Mouse (Mus musculus) left cerebral cortex, adult 2 months (tissue): ENCODE results near the gene Nckap5. TPM values are rescaled to one million over a fixed set of nuclear protein-coding genes. Genes with fewer than 3 reads are reported as not detected.
"Not testable (repeated sequence)": the region's sequence is repeated elsewhere in the genome, so short reads cannot be mapped to it uniquely, and the experiment has no call there.

Experiments
- DNase-seq, 2 experiments: peaks; one replicate each; pipeline ENCODE4 v3.0.0; 2021 to 2022; ENCODE audit warnings: low spot score in 2 of 2, mixed read lengths in 1 of 2; ENCODE audit errors: extremely low spot score in 1 of 2
- H3K27ac ChIP-seq: fragments of 200-600 bp; 2 replicates; pipeline ENCODE4 v1.8.1; 2022
- H3K4me3 ChIP-seq: fragments of 200-600 bp; 2 replicates; pipeline ENCODE4 v1.8.1; 2022
- CTCF ChIP-seq: fragments of 200-600 bp; IDR thresholded peaks from 2 replicates; pipeline ENCODE4 v1.8.1; 2022; ENCODE audit warnings: antibody characterized with exemption, mild to moderate bottlenecking, moderate library complexity
- intact Hi-C: fragments of 180-260 bp; cut with DNase I; formaldehyde crosslinking; loops from one replicate; pipeline ENCODE4 v1.15.1; 2025
- total RNA-seq, 2 experiments: library from RNA; stranded (reverse); gene quantifications; 2 replicates each; pipeline ENCODE4 v1.2.3; 2021

Nckap5 gene
- total RNA-seq, 2 experiments from 2014 or later = 5.6 to 9.9 TPM

GRCm38 (mm10) chr1:126070861-126071260, 759.7 kb downstream of the Nckap5 start:
- intact Hi-C loops = no loop called here
- H3K27ac ChIP-seq = no peak overlapping the region
- no peak overlapping the region for H3K4me3 ChIP-seq
- no peak for DNase-seq
- TF ChIP-seq CTCF = no peak

DNA sequence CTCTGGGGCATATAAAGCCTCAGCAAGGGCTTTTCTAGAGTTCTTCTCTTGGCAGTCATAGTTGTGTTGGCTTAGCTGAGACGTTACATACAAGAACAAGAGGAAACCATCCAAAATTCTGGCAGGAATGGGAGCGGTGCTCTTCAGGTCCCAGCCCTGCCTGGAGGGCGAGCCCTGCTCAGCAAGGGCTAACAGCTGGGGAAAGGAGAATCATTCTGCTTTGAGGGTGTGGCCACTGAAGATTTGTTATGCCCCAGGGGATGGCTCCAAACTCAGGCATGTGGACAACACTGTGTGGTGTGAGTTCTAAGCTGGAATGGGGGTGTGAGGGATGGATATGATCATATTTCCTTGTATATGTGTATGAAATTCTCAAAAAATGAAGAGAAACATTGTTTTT, 779.1 kb downstream of the Nckap5 start:
- no peak for DNase-seq
- TF ChIP-seq CTCF = no peak
- H3K27ac ChIP-seq = no peak overlapping the region
- intact Hi-C loops = no loop called here
- no peak overlapping the region for H3K4me3 ChIP-seq

- intact Hi-C loops = no loop called here
- Histone ChIP-seq H3K4me3 (no peak overlapping the region), H3K27ac (no peak overlapping the region)
- no peak for TF ChIP-seq CTCF
- no peak for DNase-seq
Measured at GRCm38 (mm10) chr1:126042886-126043285, 787.7 kb downstream of the Nckap5 start.

GRCm38 (mm10) chr1:126027536-126027935, 803.1 kb downstream of the Nckap5 start:
- no peak overlapping the region for H3K4me3 ChIP-seq
- DNase-seq = no peak
- intact Hi-C loops = no loop called here
- no peak overlapping the region for H3K27ac ChIP-seq
- TF ChIP-seq CTCF = no peak

DNA sequence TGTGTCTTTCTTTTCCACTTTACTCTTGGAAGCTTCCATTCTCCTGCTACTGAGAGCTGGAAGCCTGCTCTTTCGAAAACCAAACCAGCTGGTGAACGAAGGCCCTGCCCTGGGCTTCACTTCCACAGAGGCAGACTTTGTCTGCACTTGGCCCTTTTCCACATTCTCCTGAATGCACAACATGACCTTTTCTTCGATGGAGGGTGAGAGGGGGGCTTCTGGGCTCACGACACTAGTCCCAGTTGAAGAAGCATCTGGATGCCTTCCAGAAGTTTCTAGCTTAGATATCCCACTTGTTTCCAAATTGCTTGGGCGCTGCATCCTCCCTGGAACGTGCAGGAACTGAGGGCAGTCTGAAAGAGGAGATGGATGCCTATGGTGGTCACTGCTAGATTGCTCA, 806.1 kb downstream of the Nckap5 start:
- no peak for DNase-seq
- no peak for TF ChIP-seq CTCF
- Histone ChIP-seq H3K27ac (no peak overlapping the region), H3K4me3 (no peak overlapping the region)
- intact Hi-C loops = no loop called here

DNA sequence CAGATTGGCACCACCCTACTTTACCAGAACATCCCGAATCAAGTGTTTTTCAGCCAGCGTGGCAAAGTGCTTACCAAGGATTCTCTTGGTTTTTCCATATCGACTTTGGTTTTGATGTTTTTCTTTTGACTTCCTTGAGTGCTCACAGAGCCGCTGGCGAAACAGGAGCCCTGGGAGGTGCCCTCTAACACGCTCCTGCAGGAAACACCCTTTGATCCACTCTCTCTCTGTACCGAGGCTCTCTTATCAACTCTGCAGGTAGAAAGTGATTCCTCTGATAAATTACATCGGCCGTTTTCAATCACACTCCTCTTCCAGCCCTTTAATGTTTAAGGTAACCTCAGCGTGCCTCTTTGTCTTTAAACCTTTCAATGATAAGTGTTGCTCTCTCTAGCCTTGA, 807.6 kb downstream of the Nckap5 start:
- no peak for TF ChIP-seq CTCF
- intact Hi-C loops = no loop called here
- DNase-seq = no peak
- H3K27ac ChIP-seq = no peak overlapping the region
- no peak overlapping the region for H3K4me3 ChIP-seq

GRCm38 (mm10) chr1:126018654-126019053, 811.9 kb downstream of the Nckap5 start:
- DNase-seq, H3K4me3 ChIP-seq, H3K27ac ChIP-seq, intact Hi-C loops: not testable (repeated sequence)

GRCm38 (mm10) chr1:126011661-126012091, 818.9 kb downstream of the Nckap5 start:
- no peak for DNase-seq
- intact Hi-C loops = no loop called here
- no peak overlapping the region for H3K27ac ChIP-seq
- no peak for TF ChIP-seq CTCF
- H3K4me3 ChIP-seq = no peak overlapping the region

GRCm38 (mm10) chr1:126007571-126007970, 823.0 kb downstream of the Nckap5 start:
- intact Hi-C loops = no loop called here
- DNase-seq = no peak

DNA sequence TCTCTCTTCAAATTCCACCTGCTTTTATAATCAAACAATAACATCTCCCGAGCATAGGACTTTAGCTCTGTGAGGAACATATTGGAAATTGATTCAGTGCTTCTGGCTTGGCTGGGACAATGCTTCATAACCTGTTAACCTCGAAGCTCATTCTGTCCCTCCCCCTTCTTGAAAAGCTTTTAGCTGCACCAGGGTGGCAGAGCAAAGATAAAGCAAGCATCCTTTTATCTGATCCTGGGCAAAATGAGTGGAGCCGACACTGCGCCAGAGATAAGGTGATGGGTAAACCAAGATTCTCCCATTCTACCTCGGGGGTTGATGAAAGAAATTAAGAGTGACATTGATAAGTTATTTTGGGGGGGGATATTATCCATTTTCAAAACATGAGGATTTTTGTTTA, 824.9 kb downstream of the Nckap5 start:
- no peak overlapping the region for H3K27ac ChIP-seq
- H3K4me3 ChIP-seq = no peak overlapping the region
- TF ChIP-seq CTCF = no peak
- no peak for DNase-seq
- intact Hi-C loops = no loop called here

More at GRCm38 (mm10) chr1:126007571-126007970, 823.0 kb downstream of the Nckap5 start:
- no peak overlapping the region for H3K4me3 ChIP-seq
- no peak overlapping the region for H3K27ac ChIP-seq
- TF ChIP-seq CTCF = no peak

DNA sequence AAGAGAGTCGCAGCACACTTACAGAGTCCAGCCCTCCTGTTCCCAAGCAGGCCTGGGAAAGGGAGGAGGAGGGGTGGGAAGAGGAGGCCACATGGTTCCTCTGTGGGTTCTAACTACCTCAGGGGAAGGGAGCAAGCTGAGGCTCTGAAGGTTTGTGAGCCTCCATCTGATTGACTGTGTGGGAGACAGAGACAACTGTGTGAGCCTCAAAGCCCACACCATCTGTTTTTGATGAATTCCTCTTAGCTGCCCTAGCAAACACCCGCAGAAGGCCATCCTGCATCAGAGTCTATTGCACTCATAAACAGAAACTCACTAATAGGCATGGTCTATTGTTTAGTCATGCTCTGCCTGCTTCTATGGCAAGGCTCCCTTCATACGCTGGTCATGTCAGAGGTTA, 834.1 kb downstream of the Nckap5 start:
- intact Hi-C loops = no loop called here
- no peak for TF ChIP-seq CTCF
- no peak overlapping the region for H3K27ac ChIP-seq
- no peak overlapping the region for H3K4me3 ChIP-seq
- no peak for DNase-seq

DNA sequence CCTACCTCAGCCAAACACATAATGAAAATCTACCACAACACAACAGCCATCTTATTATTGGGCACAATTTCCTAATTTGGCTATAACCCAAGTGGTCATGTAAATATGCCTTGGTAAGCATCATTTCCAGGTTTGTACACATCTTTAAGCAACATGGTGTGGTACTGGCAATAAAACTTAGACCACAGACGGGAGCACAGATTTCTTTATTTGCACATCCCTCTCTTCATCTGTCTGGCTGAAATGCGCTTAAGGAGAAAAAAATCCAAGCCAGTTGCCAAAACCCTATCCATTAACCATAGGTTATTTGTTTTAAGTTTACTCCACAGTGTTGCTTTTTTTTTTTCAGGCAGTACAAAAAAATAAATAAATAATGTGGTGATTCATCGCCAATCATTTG, 842.8 kb downstream of the Nckap5 start:
- no peak overlapping the region for H3K4me3 ChIP-seq
- no peak overlapping the region for H3K27ac ChIP-seq
- no peak for DNase-seq
- intact Hi-C loops = no loop called here
- no peak for TF ChIP-seq CTCF

DNA sequence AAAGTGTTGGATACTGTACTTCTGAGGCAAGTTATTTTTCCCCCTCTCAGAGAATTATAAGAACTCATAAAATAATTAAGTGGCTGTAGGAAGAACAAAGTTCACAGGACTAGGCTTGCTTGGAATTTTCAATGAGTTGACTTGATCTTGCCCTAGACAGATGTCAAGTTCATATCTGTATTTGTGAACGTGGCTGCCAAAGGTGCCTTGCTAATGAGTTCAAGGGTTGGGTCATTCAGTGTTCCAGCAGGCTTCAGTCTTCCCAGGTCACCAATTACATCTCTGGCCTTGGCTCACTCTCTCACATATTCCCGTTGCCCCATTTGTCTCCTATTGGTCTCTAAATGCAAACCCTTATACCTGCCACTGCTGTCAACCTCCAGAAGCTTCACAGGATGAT, 846.0 kb downstream of the Nckap5 start:
- intact Hi-C loops = no loop called here
- Histone ChIP-seq H3K27ac (no peak overlapping the region), H3K4me3 (no peak overlapping the region)
- no peak for TF ChIP-seq CTCF
- DNase-seq = no peak

GRCm38 (mm10) chr1:125974649-125975048, 856.0 kb downstream of the Nckap5 start:
- H3K4me3 ChIP-seq = no peak overlapping the region
- no peak overlapping the region for H3K27ac ChIP-seq
- intact Hi-C loops = no loop called here
- no peak for DNase-seq
- no peak for TF ChIP-seq CTCF
